Mouse (Mus musculus): ENCODE measurements around the gene Tmem144.
"Not testable (repeated sequence)": the region's sequence is repeated elsewhere in the genome, so short reads cannot be mapped to it uniquely, and the experiment has no call there.

The Tmem144 gene

GRCm38 (mm10) chr3:79809180-79809567 is 43.4 kb downstream of the Tmem144 start:
- peak; percentile 55 for DNase-seq (ENCODE audit: low spot score)

- no peak for DNase-seq (ENCODE audit: low spot score)
These were observed 43.9 kb downstream of the Tmem144 start for GRCm38 (mm10) chr3:79808530-79809179.

- DNase-seq (ENCODE audit: low spot score): not testable (repeated sequence)
These were observed 51.8 kb downstream of the Tmem144 start for GRCm38 (mm10) chr3:79800761-79801160.

- no peak for DNase-seq (ENCODE audit: low spot score)
These were observed 60.3 kb downstream of the Tmem144 start for GRCm38 (mm10) chr3:79792307-79792706.

- no peak for DNase-seq (ENCODE audit: low spot score)
These were observed 62.2 kb downstream of the Tmem144 start for GRCm38 (mm10) chr3:79790324-79790723.

GRCm38 (mm10) chr3:79789554-79789953 is 63.0 kb downstream of the Tmem144 start:
- DNase-seq (ENCODE audit: low spot score): no peak

GRCm38 (mm10) chr3:79788959-79789358 is 63.6 kb downstream of the Tmem144 start:
- DNase-seq (ENCODE audit: low spot score): no peak

- DNase-seq (ENCODE audit: low spot score): no peak
These were observed 68.2 kb downstream of the Tmem144 start for GRCm38 (mm10) chr3:79784362-79784736.

- DNase-seq (ENCODE audit: low spot score): no peak
These were observed 68.8 kb downstream of the Tmem144 start for GRCm38 (mm10) chr3:79783630-79784361.

- DNase-seq (ENCODE audit: low spot score): no peak
These were observed 79.9 kb downstream of the Tmem144 start for GRCm38 (mm10) chr3:79772701-79773100.

All from yolk sac, embryonic 10.5 days (tissue).